Mouse (Mus musculus): ENCODE measurements around the gene Socs2.

GRCm38 (mm10) chr10:95348457-95348856 is 68.5 kb downstream of the Socs2 start:
- no peak for TF ChIP-seq CTCF (IDR thresholded peaks at IDR 0.05; ENCODE audit: low read depth)
- TF ChIP-seq EP300 (IDR thresholded peaks at IDR 0.05; ENCODE audit: low read depth), result no peak
